Mouse (Mus musculus) CD4-positive, CD25-positive, alpha-beta regulatory T cell, adult 2 months (primary cell): Measurements from ENCODE around the gene Arhgef3.
A peak's percentile ranks its signal among the peaks of the same experiment; 100 is the strongest.
"Not testable (repeated sequence)": the region's sequence is repeated elsewhere in the genome, so short reads cannot be mapped to it uniquely, and the experiment has no call there.

Source experiments
- DNase-seq: peaks from one replicate; pipeline ENCODE4 v3.0.0-alpha.2; 2012; ENCODE audit warnings: low read depth, low spot score

The Arhgef3 gene

DNA sequence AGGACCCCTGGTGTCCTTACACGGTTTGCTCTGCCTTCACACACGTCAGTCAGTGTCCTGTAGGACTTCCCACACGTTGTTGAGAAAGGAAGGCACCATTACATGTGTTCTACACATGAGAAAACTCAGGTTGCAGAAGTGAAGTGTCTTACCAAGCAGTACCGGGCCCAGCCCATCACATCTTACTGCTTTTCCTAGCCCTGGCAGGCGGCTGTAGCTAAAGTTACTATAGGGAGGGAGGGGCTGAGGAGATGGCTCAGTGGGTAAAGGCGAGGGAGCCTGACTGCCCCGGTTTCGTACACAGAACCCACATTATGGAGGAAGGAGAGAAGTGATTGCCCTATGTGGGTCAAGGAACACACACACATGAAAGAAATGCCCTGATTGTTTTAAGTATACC, 116.8 kb downstream of the Arhgef3 start:
- peak; percentile 49 for DNase-seq

DNA sequence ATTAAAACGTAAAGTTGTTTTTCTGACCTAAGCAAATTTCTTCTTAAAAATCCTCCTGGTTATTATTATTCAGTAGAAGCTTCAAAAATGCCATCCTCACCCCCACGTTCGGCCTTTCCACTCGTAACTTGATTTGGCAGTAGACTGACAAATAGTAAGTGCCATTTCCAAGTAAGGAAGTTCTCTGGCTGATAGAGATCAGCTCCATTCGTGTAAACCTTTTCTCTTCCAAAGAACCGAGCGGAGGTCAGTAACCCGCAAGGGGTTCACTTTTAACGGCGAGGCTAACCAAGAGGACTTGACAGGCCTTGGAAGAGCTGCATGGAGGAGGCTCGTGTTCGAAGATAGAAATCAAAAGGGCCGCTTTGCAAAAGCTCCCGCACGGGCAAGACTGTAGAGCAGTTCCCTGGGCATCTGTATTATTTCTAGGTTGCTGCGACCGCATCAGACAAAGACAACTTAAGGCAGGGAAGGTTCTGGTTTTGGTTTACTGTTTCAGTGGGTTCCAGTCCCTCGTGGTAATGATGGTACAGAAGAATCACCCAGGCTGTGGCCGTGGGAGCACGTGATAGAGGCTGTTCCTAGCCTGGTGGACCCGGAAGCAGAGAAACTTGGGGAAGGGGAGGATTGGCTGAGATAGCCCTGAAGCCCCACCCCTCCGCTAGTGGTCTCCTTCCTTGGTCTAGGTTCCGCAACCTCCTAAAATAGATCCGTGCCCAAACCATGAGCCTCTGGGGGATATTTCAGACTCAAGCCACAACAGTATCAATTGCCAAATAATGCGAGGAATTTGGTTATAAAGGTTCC, 117.5 kb downstream of the Arhgef3 start:
- DNase-seq = peak; percentile 43

DNA sequence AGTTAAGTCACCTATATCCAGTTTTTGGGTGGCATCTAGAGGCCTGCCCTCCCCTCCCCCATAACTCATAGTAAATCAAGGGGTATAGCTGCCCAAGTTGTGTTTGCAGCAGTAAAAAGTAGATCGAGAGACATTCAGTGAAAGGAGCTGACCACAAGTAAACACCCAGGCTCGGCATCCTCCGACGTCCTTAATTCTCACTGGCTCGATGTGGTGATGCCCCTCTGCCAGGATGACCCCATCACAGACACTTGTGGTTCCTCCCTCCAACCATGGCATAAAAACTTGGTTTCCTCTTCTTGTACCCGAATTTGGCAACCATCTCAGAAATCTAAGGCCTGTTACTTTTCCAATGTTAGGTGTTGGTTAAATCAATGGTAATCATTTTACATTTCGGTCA, 118.4 kb downstream of the Arhgef3 start:
- DNase-seq = peak; percentile 26

DNA sequence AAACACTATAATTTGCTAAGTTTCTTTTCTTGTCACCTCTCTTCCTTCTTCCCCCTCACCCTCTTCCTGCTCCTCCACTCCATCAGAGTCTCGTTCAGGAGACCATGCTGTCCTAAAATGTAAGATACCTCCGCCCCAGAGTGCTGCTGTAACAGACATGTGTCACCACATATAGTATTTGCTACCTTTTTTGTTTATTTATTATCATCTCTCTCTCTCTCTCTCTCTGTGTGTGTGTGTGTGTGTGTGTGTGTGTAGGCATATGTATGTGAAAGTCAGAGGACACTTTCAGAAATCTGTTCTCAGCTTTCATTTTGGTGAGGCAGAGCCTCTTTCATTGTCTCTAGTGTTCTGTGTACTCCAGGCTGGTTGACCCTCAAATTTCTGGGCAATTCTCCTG, 119.0 kb downstream of the Arhgef3 start:
- peak; percentile 36 for DNase-seq

DNA sequence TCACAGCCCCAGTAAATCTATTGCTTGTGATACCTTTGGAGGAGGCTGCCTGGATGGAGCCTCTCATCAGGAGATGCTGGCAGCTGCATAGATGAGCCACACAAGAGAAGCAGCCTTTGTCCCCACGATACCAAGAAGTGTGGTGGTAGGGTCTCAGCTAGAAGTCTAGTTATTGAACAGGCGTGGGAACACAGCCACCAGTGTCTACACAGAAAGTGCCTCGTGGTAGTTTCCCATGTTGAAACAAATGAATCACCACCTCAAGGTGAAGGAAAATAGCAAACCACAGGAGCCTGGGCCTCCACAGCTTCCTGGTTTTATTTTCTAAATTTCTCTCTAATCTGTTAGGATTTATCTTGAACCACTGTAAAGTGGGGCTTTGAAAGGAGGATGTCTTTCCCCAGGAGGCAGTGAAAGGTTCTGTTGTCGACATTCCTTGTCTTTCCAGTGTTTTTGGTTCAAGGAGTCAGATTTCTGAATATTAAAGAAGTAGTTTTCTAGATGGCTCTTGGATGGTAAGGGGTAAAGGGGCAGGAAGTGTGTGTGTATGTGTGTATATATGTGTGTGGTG, 119.7 kb downstream of the Arhgef3 start:
- DNase-seq = peak; percentile 68

DNA sequence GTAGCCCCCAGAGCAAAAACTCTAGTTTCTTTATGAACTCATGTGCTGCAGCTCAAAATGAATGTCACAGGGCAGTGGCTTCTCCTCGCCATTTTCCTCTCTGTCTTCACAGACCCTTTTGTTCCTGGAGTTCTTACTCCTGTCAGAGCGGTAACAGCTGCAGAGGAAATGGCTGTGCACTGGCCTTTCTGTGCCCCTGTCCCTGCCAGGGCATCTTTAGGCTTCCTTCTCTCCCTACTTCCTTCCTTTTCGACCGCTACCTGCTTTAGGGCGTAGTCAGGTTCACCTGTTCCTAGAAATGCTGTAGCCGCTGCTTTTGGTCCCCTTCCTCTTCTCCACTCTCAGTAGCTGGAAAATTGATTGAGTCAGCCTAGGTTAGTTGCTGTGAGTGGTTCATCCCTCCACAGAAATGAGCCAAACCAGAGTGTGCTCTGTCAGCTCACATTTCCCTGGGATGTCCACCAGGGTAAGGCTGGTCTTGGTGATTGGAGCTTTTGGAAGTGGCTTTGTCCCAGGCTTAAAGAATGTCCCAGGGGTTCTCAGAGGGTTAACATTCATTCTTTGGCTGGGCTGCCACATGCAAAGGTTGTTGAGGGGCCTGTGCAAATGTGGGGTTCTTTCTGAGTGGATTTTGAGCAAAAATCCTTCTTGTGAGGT, 121.3 kb downstream of the Arhgef3 start:
- peak; percentile 25 for DNase-seq

DNA sequence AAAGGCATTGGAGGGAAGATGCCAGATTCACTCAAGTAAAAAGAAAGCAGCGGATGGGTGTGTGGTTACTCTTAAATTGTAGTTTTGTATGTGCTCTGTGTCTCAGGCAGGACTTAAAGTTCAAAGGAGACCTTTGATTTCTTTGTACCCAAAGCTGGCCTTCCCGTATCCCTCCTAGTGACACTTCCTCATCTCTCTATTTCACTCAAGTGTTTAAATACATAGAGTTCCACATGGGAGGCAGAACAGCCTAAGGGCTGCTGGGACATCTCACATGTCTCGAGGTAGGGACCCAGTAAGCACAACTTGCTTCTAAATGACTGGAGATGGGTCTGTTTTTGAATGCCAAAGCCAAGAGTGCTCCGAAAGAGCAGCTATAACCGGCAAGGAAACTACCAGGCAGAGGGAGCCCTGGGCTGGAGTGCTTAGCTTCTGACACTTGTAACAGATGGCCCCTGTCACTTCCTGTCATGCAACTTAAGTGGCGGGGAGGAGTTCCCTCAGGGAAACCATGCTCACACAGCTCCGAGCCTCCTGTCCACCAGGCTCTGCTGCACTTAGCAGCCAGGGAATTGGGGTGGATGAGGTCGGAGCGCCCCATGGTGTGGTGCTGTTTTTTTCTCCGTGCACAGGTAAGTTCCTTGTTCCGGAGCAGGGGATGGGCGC, 123.0 kb downstream of the Arhgef3 start:
- peak; percentile 85 for DNase-seq

DNA sequence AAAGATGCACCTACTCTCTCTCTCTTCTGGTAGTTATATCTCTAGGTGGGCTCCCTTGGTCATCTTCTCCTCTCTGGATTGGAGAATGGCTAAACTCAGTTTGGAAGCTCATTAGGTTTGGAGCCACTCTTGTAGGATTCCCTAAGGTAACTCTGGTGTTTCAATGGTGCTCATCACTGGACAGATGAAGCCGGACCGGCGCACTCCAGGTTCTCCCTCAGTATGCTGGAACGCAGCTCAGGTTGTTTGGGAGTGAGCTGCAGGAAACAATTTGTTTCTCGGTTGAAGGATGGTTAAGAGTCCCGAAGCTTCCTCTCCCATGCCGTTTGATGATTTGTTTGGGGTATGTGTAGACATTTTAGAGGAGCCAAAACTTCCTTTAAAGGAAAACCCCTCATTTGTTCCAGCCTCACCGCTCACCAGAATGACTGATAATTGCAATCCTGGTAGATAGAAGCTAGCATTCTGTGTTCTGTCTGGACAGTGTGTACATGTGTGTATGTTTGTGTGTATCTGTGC, 124.0 kb downstream of the Arhgef3 start:
- peak; percentile 23 for DNase-seq

DNA sequence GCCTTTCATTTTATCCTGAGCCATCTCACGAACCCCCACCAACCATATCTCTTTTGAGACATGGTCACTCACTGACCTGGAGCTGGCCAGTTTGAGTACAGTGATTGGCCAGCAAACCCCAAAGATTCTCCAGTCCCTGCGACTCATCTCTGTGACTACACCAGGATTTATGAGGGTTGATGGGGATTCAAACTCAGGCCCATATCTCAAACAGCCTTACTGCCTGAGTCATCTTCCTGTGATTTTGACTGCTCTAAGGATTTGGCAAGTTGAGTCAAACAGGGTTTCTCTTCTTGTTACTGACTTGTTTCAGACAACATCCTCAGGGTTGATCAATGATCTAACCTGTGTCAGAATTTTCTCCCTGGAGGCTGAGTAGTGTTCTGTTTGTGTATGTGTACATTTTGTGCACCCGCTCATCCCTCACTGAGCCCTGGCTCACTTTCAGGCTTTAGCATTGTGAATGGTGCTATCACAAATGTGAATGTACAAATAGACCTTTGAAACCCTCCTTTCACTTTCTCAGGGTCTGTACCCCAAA, 124.9 kb downstream of the Arhgef3 start:
- peak; percentile 38 for DNase-seq

DNA sequence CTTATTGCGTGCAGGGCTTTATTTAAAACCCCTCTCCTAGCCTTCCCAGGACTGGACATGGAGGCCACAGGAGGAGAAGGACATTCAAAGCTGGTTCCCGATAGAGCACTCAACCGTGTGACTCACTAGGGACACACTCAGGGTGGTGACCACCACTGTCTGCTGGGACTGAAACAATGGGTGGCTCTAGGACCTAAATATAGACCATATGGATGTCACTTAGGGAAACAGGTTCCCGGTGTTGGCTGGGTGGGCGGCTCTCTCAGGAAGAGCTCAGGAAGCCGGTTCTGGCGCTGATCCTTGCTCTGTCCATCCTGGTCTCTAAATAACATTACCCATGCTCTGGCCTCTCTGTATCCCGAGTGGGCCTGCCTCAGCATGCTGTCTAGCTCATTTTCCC, 127.6 kb downstream of the Arhgef3 start:
- DNase-seq = no peak

DNA sequence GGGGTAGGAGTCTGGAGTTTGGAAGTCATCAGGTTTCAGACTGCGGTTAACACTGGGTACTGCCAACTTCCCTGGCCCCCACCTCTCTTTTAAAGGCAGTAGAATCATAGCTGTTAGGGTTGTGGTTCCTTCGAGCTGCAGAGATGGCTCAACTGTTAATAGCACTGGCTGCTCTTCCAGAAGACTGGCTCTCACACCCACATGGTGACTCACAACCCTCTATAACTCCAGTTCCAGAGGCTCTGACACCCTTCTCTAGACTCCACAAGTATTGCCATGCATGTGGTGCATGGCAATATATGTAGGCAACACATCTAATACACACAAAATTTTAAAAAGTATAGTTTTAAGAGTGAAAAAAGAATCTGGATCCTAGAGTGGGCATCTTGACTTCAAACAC, 128.1 kb downstream of the Arhgef3 start:
- DNase-seq = no peak

DNA sequence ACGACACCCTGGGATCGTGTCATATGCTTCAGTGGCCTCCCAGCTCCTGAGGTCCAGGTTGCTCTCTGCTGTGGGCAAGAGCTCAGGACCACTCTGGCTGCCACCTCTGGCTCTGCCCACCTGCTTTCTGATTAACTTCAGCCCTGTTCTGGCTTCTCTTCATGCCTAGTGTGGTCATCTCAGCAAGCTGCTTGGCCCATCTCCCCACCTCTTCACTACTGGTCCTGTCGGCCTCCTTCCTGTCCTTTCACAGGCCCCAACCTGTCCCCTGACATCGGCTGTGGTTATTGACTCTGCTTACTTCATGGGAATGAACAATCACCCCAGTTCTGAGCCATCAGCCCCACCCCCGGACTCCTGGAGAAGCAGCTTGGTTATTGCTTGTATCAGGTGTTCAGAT, 128.9 kb downstream of the Arhgef3 start:
- DNase-seq = no peak

DNA sequence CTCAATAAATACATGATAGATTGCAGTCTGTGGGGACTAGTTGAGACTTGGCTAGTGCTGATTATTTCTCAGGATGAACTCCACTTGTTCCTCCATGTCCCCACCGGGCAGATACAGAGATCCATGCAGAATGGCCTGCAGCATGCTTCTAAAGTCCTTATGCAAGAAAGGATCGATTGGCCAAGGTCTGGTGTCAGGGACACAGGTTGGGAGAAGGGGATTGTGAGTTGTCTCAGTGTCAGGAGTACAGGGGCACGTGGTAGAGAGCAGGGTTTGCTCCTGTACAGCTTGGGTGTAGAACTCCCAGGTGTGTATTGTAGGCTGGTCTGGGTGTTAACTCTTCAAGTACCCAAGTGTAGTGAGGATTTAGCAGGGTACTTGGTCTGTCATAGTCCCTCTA, 130.2 kb downstream of the Arhgef3 start:
- no peak for DNase-seq

DNA sequence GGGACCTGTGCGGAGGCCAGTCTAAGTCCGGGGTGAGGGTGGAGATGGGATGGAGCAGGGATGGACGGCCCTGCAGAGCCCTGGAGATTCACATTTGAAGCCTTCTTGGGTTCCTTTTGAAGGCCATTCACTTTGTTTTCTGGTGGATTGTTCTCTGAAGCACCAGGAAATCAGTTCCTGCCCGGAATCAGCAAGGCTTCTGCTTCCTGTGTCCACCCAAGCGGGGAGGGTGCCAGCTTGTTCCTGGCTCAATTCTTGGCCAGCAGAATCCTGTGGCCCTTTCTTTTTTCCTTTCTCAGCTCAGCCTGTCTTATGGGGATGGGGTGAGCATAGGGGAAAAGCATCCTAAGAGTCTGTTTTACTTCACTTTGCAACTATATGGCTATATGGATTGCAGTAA, 131.7 kb downstream of the Arhgef3 start:
- DNase-seq = no peak

DNA sequence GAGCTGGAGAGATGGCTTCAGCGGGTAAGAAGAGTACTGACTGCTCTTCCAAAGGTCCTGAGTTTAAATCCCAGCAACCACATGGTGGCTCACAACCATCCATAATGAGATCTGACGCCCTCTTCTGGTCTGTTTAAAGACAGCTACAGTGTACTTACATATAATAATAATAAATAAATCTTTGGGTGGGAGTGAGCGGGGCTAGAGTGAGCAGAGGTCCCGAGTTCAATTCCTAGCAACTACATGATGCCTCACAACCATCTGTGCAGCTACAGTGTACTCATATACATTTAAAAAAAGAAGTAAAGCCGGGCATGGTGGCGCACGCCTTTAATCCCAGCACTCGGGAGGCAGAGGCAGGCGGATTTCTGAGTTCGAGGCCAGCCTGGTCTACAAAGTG, 132.2 kb downstream of the Arhgef3 start:
- DNase-seq = not testable (repeated sequence)

DNA sequence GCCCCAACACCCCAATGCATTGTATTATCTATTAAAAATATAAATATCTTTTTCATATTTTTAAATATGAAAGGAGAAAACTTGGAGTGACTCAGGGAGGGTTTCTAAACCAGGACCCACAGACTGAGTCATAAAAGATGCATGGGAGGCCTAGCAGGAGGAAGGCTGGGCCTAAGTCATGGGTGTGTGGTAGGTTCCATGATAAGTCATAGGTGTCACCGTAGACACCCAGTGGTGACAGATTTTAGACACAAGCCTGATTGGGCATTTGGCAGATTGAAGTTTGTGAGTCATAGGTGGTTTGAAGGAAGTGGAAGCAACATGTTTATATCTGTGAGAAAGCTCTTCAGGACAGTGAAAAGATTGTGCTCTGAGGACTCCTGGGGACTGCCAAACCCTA, 134.4 kb downstream of the Arhgef3 start:
- peak; percentile 81 for DNase-seq

DNA sequence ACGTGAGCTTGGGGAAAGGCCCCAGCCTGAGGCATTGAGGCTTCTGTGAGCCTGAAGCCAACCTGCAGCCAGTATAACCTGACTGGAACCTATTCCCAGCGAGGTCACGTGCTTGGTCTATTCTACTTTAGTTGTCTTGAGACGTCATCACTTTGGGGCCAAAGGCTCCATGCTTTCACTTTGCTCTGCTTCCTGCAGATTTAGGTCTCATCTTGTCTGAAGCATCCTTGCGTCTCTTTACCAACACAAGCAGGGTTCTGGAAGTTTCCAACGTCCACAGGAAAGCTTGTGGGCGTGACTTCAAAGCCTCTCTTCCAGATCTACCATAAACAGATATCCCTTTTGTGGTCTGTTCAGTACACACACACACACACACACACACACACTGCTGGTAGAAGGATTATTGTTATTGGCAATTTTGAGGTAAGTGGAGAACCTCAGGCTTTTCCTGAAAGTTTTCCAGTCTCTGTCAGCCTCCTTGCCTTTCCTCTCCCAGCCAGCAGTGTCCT, 135.6 kb downstream of the Arhgef3 start:
- peak; percentile 37 for DNase-seq

DNA sequence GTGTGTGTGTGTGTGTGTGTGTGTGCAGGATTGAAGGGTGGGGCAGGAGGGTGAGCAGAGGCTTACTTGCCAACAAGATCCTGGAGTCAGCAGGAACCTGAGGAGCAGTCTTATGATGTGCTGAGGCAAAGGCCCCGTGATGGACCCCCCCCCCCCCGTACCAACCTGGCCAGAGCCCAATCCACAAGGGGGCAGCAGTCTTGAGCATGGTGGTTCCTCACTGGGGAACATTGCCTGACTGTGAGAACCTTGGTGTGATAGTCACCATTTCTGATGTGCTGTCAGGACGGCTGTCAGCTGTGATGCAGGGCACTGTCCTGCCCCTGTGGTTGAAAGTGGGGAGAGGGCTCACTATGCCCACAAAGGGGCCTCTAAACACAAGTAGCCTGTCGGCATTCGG, 138.7 kb downstream of the Arhgef3 start:
- peak; percentile 57 for DNase-seq

DNA sequence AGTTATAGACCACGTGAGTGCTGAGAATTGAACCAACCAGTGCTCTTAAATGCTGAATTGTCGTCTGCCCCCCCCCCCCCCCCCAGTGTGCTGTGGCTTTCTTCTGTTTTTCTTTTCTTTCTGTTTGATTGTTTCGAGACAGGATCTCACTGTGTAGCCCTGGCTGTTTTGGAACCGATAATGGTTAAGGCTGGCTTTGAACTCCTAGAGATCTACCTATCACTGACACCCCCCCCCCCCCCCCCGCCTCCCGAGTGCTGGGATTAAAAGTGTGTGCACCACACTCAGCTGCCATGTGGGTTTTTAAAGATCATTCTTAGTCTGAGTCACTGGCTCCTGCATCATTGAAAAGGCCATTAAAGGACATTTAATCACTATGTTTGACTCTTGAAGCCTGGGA, 147.7 kb downstream of the Arhgef3 start:
- DNase-seq = peak; percentile 20

DNA sequence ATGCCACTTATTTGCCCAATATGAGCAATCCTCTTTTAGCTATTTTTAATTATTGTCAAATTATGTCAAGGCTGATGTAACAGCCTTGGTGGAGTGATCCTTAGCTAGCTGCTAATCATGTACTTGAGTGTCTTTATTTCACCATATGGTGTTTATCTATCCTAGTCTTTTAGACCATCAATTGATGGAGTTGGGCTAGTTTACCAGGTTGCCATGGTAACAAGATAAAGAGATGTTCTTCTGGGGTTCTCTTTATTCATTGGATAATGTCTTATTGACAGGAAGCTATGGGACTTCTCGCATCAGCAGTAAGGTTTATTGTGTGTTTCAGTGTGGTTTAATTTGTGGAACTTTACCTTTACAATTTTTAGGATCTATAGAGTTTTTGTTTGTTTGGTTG, 151.9 kb downstream of the Arhgef3 start:
- peak; percentile 41 for DNase-seq

DNA sequence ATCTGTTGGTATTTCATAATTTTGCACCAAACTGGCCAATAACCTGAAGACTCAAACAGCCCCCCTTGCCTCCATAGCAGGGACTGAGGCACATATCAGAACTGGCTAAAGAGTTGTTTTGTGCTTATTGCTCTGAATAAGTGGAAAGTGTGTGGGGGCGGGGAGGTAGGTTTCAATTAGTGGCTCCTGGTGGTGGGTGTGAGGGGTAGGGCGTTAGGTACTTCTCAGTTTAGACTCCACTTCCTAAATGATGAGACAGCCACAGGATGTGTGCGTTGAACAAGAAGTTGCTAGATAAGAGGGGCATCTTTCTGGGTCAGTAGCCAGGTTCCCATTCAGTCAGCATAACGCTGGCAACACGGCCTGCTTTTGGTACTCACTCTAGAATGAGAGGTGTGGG, 153.4 kb downstream of the Arhgef3 start:
- peak; percentile 56 for DNase-seq
